Mouse (Mus musculus): ENCODE data around the gene Mmgt2.

The Mmgt2 gene

DNA sequence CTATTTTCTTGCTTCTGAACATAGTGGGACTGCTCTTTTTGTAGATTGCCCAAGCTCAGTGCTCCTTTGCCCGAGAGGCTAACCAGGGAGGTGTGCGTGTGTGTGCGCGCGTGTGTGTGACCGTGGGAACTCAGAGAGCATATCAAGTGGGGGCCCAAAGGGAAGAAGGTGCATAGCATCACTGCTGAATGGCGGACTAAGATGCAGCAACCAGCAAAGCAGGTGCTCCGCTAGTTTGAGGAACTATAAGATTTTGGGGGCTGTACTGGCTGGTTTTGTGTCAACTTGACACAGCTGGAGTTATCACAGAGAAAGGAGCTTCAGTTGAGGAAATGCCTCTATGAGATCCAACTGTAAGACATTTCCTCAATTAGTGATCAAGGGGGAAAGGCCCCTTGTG is 27.4 kb upstream of the Mmgt2 start:
- no peak for DNase-seq (ENCODE audit: inconsistent age in 2 of 2, low spot score in 1 of 2)

DNA sequence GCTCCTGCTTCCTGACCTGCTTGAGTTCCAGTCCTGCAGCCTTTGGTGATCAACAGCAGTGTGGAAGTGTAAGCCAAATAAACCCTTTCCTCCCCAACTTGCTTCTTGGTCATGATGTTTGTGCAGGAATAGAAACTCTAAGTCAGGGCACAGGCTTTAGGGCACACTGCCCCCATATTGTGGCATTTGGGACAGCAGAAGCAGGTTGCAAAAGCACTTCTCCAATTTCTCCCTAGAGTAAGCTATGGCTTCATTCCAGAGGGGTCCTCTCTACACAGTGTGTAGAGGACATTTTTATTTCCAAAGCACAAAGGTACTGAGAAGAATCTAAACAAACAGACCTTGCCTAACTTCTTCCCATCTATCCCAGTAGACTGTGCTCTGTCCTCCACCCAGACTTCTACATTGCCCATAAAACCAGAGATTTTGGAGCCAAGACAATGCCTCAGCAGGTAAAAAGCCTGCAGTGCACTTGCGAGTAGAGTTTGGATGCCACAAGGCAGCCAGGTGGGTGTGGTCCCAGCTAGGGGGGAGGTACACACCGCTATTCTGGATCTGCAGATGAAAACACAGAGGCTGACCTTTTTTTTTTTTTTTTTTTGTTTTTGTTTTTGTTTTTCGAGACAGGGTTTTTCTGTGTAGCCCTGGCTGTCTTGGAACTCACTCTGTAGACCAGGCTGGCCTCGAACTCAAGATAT is 26.7 kb upstream of the Mmgt2 start:
- no peak for DNase-seq (ENCODE audit: inconsistent age in 2 of 2, low spot score in 1 of 2)

DNA sequence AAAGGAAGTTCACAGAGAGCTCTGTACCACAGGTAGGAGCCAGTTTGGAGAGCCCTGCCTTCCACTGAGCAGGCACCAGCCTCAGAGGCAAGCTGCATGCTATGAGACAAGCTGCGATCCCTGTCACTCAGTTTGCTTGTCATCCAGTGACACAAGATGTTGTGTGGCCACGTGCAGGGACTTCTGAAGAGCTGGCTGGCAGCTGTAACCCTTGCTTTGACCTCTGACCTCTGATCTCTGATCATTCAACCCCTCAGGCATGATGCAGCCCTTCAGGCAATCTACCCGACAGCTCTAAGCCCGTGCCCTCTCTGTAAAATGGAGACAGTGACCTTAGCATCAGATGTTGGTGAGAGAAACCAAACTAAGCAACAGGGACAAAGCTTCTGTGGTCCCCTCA is 25.6 kb upstream of the Mmgt2 start:
- no peak for DNase-seq (ENCODE audit: inconsistent age in 2 of 2, low spot score in 1 of 2)

DNA sequence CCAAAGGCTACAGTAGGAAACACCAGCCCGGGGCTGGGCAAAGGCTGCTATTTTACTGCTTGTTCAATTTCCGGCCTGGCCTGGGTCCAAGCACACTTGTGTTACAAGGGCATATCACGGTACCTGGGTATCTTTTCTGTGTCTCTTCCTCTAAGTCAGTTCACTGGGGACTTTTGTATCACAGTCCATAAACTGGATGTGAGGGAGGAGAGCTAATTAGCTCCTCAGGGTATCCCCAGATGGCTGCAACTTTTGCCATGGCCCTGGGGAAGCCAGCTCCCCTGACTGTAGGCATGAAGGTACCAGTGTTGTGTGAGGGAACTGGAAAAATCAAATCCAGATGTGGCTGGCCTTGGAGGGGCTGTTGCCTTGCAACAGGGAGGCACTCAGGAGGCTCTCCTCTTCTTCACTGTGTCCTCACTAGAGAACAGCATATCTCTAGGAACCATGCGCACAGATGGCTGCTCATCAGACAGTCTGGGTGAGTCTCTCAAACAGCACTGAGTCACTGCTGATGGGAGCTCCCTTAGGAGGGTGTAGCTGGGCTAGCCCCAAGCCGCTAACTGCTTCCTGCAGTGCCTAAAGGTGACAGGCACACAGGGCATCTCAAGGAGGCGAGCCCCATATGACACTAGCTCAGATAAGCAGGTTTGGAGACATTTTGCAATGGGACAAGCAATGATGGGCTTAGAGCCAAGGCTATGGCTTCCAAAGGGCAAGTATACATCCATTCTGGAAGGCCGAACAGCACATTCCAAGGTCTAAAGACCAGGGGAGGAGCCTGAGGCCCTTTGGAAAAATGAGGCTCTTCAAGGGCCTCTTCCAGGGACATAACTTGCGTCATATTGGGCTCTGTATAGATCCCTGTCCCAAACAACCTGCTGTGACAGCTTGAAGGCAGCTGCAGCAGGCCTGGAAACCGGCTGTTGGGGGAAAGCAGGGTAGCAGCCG is 23.8 kb upstream of the Mmgt2 start:
- peak; percentile 79 to 94 for DNase-seq (ENCODE audit: inconsistent age in 2 of 2, low spot score in 1 of 2)

DNA sequence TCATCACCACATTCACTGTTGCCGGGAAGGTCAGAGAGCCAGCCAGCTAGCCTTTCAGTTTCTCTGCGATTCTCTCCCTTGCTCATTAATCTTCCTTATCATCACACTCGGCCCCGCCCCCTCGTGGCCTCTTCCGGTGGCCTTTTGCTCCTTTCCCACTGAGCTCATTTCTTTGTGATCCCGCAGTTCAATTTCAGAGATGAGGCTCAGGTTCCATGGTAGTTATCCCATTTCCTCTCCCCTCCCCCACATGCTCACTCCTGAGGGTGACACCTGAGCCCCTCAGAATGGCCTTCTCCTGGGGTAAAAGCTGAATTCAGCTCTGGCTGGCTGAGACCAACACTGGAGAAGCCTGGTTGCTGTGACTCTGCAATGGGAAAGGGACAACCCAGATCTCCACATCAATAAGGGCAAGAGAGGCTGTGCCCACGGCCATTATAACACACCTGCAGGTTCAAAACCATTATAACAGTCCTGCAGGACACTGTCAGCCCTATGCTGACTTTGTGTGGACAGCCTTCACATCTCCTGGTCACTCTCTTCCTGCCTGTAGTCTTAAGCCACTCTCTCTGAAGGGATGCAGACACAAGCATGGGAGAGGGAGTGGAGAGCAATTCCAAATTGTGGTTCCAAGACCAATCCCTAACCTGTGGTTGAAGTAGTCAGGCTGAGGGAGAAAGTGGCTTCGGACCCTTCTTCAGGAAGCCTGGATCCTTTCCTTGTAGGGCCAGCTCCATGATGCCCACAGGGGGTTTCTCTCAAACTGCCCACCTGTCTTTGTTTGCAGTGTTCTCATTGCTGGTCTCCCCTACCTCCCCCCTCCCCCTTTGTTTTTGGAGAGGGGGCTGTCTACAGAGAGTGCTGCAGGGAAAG is 18.9 kb upstream of the Mmgt2 start:
- peak; percentile 87 to 93 for DNase-seq (ENCODE audit: inconsistent age in 2 of 2, low spot score in 1 of 2)

DNA sequence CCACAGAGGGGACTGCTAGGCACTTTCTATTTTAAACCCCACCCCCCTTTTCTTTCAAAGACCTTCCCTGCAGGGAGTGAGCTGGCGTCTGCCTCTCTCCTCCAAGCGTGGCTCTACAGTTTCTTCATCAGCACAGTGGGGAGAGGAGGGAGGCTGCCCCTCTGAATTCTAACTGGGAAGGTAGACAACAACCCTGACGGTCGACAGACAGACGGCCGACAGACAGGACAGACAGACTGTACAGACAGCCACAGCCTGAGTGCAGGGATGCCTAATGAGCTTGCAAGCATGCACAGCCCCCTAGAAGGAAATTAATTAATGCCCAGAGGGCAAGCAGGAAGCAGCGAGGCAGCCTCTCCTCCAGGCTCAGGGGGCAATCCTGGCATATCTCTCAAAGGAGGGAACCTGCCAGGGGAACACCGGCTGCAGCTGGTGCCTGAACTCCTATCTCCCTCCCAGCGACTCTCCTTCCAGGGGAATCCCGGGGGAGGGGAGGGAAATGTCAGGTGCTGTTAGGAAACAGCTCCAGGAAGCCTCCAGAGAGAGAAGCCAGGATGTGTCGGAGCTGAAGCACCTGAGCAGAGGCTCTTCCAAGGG is 18.1 kb upstream of the Mmgt2 start:
- peak in 1 of 2 experiments; percentile 67 for DNase-seq (ENCODE audit: inconsistent age in 2 of 2, low spot score in 1 of 2)

DNA sequence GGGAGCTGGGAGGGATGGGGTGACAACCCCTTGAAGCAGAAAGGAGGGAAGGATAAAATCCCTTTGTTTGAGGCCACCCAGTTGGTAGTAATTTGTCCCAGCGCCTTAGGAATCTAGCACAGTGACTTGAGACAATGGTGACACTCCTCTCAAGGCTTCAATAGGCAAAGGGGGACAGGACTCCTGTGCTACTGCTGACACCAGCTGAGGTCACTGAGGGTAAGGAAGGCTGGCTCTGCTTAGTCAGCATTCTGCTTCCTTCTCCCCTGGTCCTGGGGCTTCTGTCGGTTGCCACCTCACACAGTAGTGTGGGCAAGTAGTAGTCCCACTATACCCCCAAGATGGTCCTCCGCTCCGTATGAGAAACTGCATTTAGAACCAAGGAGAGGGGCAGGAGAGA is 17.3 kb upstream of the Mmgt2 start:
- no peak for DNase-seq (ENCODE audit: inconsistent age in 2 of 2, low spot score in 1 of 2)

DNA sequence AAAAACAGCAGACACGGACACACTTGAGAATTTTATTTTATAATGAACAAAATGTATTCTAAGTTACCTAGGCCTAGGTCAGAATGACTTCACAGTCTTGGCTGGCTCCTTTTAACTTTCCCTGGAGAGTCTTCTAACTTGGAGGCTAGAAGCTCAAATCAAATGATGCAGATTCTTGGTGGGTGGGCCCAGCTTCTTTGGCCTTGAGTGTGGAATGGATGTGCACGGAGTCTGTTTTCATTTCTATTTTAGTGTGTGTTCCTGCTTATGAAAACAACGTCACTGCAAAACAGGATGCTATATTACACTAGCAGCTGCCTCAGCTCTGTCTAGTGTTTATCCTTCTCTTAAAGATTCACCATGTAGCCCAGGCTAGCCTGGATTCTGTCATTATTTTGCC is 13.1 kb upstream of the Mmgt2 start:
- DNase-seq (ENCODE audit: inconsistent age in 2 of 2, low spot score in 1 of 2), result peak in 1 of 2 experiments; percentile 67

DNA sequence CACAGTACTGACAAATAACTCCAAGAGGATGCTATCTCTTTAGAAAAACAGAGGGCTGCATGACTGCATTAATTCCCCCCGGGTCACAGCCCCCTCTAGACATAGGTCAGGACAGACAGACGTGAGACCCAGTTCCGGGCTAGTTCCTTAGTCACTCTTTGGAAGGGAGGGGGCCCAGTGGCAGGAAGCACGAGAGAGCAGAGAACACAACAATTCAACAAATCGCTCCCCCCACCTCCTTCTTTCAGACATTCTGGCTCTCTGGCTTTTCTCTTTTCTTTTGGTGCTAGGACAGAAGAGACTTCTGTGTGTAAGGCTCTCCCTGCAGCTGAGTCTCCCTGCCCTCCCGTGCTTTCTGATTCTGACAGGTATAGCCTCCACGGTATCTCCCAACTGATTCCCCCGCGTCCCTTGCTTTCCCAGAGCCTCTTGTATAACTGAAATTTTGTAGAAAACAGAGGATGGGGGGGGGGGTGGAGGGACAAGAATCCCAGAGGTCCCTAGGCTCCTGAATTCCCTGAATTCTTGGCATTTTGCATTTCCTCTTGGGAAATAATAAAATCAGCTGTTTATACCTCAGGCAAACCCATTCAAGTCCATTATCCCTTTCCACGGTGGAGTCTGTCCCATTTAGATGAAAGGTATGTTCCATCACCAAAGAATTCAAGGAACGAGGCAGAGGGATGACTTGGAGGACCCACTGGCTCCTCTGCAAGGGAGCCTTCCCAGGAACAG is 12.2 kb upstream of the Mmgt2 start:
- DNase-seq (ENCODE audit: inconsistent age in 2 of 2, low spot score in 1 of 2), result peak in 1 of 2 experiments; percentile 71

DNA sequence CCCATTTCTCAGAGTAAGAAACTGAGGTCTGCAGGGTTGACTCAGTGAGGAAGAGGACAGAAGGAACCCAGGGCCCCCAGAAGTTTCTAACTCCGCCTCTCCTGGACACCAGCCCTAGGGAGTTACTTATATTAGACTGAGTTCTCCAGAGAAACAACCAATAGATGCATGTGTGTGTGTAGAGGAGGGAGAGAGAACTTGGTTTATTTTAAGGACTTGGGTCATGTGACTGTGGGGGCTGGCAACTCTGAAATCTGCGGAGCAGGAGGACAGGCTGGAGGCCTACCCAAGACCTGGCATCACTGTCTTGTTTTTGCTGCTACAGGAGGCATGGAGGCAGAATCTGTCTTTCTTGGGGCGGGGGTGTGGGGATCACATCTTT is 11.6 kb upstream of the Mmgt2 start:
- peak in 1 of 2 experiments; percentile 67 for DNase-seq (ENCODE audit: inconsistent age in 2 of 2, low spot score in 1 of 2)

DNA sequence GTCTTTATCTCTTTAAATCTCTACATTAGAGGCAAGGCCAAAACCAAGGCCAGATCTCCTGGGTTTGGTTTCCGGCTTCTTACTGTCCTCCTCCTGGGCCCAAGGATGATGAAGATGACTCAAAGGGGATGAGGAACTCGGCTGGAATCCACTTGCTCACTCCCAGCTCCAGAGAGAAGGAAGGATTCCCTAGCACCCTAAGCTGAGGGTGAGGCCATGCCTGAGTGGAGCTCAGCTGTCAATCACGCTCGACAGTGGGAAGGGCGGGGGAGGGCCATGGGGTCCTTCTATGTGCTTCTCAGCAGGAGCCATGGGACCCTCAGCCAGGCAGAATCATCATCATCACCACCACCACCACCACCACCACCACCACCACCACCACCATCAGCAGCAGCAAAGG is 11.1 kb upstream of the Mmgt2 start:
- peak; percentile 83 to 91 for DNase-seq (ENCODE audit: inconsistent age in 2 of 2, low spot score in 1 of 2)

DNA sequence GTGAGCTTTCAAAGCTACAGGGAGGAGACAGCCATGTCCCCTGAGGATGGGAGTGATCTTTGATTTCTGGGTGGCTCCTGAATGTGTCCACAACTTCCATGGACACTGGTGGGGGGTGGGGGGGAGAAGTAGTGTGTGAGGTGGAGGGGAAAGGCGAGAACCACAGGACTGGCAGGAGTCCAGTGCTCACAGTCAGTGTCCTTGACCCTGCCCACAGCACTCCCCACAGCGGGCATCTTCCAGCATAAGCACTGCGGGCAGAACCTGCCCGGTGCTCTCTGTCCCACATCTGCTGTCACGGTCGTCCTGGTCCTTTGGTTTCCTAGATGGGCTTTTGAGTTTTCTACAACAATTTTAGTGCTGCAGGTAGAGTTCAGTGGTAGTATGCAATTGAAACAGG is 10.7 kb upstream of the Mmgt2 start:
- peak; percentile 77 to 83 for DNase-seq (ENCODE audit: inconsistent age in 2 of 2, low spot score in 1 of 2)

DNA sequence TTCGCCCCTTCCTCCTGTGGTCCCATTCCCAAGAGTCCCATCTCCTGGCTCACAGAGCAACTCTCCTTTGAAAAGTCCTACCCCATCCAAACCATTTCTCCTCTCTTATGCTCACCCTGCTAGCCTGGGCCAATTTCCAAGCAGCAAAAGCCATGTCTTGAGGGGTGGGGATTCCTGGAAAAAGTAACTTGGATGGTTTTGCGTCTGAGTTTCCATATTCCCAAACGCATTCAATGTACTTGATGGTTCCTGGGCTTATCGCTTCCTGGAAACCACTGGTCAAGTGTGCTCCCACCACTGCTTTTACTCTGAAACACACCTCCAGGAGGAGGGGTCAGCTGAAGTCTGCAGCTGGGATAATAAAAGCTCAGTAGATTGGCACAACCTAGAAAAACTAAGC is 10.1 kb upstream of the Mmgt2 start:
- peak in 1 of 2 experiments; percentile 53 for DNase-seq (ENCODE audit: inconsistent age in 2 of 2, low spot score in 1 of 2)

DNA sequence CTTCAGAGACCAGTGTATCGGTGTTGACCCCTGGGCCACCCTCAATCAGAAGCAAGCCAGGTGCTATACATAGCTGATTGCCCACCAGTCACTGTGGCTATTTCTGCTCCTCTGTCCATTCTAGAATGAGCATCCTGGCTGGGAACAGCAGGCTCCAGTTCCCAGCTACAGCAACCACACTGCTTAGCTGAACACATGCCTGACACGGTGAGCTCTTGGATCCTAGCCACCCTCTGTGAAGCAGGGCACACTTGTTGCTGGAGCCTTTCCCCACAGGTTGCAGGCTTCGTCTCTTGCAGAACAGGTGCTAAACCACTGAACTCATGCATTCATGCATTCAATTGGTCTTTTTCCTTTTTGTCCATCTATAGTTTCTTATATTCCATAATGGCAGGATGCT is 8.1 kb upstream of the Mmgt2 start:
- DNase-seq (ENCODE audit: inconsistent age in 2 of 2, low spot score in 1 of 2), result no peak

DNA sequence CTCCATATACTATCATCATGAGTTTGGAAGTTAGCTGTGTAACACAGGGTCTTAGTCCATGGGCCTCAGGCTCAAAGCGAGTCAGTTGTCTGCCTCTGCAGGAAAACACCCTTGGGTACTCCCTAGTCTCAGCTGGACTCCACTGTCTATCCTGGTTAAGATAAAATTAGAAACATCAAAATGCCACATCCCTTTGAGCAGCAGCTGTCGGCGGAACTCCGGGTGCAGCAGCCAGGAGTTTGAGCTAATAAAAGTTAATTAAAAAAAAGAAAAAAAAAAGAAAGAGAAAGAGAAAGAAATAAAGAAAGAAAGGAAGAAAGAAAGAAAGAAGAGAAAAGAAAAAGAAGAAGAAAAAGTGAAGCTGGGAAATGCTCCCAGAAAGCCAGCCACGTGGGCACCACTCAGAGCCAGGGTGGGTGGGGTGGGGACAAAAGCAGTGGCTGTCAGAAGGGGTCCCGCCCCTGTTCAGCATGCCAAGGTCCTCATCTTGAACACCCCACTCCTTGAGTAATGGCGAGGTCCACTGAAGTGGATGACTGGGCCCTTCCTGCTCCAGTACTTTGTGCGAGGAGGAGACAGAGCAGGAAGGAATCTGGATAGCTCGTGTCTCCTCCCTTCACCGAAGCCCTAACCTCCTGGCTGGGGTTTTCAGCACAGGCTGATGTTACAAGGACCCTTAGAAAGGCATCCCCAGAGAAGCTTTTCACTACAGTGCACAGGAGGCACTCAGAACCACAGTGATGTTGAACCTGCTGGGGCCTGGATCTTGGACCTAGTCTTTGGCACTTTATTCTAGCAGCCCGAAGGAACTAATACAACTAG is 6.2 kb upstream of the Mmgt2 start:
- DNase-seq (ENCODE audit: inconsistent age in 2 of 2, low spot score in 1 of 2), result peak in 1 of 2 experiments; percentile 65

DNA sequence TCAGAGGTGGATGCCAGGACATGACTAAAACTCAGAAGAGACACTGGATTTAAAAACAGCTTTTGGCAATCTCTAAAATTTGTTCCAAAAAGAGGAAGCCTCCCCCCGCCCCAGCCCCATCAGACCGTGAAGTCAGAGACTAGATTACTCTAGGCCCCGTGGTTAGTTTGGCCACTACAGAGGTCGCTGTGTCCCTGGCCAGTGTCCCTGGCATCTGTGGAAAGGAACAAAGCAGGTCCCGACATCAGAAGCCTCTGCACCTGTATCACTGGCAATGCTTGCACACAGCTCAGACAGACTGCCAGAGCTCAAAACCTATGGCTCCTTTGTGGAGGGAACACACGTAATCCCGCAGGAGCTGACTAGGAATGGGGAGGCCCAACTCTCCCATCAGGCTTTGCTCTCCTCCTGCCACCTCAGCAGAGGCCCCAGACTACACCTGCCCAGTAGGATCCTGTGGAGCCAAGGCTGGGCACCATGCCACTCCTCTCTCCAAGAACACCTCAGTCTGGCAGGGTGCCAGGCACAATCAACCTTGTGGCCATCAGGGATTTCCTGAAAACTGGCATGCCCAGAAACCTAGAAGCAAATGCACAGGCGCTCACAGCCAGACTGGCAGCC is 5.3 kb upstream of the Mmgt2 start:
- DNase-seq (ENCODE audit: inconsistent age in 2 of 2, low spot score in 1 of 2), result peak; percentile 65 to 84

DNA sequence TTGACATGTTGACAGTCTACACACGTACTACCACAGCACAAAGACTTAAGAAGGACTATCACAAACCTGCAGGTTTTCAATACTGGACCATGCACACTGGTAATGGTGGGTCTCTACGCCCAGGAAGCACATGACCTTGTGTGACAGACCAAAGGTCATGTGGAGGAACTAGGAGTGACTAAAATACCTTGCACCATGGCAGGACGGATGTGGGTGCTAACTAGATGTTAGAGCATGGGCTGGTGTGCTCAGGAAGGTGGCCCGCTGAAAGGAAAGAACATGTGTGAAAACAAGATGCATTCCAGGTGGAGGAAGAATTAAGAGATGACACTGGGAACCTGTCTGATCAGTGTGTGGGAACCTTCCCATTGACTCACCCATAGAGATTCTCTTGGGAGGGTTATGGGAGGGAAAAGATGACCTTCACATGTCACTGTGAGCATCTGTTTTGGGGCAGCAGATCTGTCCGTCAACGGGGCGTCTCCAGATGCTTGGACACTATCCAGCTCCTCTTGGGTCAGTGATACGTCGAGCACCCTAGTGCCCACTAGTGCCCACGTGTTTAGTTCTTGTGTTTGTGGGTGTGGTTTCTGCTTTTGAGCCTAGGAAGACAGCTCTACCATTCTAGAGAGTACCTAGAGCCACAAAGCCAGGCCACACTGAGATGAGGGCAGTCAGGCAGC is 4.6 kb upstream of the Mmgt2 start:
- DNase-seq (ENCODE audit: inconsistent age in 2 of 2, low spot score in 1 of 2), result peak; percentile 51 to 78

DNA sequence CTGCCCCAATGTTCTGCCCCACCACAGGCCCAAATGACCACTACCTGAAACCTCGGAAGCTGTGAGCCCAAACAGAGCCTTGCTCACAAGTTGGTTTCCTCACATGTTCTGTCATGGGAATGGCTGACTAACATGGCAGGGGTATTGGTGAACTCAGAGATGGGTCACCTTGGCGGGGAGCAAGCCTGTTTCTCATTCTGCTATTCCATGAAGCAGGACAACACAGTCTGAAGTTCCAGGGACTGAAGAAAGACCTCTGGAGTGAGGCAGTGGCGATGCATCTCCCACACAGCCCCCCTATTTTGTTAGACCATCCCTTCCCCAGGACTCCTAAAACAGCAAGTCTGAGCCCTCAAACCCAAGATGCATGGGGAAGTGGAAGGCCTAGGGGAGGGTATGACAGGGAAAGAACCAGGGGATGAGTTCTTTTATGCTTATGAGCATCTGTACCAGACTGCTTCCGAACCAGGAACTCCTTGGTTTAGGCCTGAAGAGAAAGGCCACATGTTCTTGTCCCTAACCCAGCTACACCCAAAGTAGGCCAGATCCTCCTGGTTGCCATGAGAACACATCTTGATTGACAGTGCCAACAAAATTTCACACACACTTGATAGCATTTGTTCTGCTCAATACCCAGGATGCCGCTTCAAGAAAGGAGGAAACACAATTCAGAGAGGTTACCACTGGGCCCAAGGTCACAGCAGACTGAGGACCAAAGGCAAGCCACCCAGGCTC is 3.7 kb upstream of the Mmgt2 start:
- DNase-seq (ENCODE audit: inconsistent age in 2 of 2, low spot score in 1 of 2), result peak in 1 of 2 experiments; percentile 22

Measured in adrenal gland, adult (tissue).